Mouse (Mus musculus) brain, embryonic 14.5 days (tissue): ENCODE data around the gene Atp5g1.

ENCODE experiments used
- CTCF ChIP-seq: fragments of 200-500 bp; IDR thresholded peaks from 2 replicates; pipeline ENCODE4 v1.5.1; 2012; ENCODE audit warnings: inconsistent platforms, mild to moderate bottlenecking, moderate library complexity, borderline replicate concordance; ENCODE audit not compliant: insufficient read depth, insufficient read length; ENCODE audit errors: extremely low read depth
- POLR2A ChIP-seq: fragments of 200-500 bp; IDR thresholded peaks from 2 replicates; pipeline ENCODE4 v1.6.1; 2012; ENCODE audit warnings: mild to moderate bottlenecking, inconsistent platforms, borderline replicate concordance; ENCODE audit not compliant: poor library complexity, insufficient read depth, insufficient read length, severe bottlenecking; ENCODE audit errors: extremely low read depth

- TF ChIP-seq POLR2A (no peak), CTCF (no peak)
Measured at GRCm38 (mm10) chr11:96037499-96037898, 38.0 kb downstream of the Atp5g1 start.
